Mouse (Mus musculus) left cerebral cortex, adult 2 months (tissue): Measurements from ENCODE around the gene Atp6v0a4. TPM values are rescaled to one million over a fixed set of nuclear protein-coding genes. Genes with fewer than 3 reads are reported as not detected.

Experiments
- DNase-seq, 2 experiments: peaks; one replicate each; pipeline ENCODE4 v3.0.0; 2021 to 2022; ENCODE audit warnings: low spot score in 2 of 2, mixed read lengths in 1 of 2; ENCODE audit errors: extremely low spot score in 1 of 2
- H3K27ac ChIP-seq: fragments of 200-600 bp; 2 replicates; pipeline ENCODE4 v1.8.1; 2022
- H3K4me3 ChIP-seq: fragments of 200-600 bp; 2 replicates; pipeline ENCODE4 v1.8.1; 2022
- CTCF ChIP-seq: fragments of 200-600 bp; IDR thresholded peaks from 2 replicates; pipeline ENCODE4 v1.8.1; 2022; ENCODE audit warnings: antibody characterized with exemption, mild to moderate bottlenecking, moderate library complexity
- intact Hi-C: fragments of 180-260 bp; cut with DNase I; formaldehyde crosslinking; loops from one replicate; pipeline ENCODE4 v1.15.1; 2025
- total RNA-seq, 2 experiments: library from RNA; stranded (reverse); gene quantifications; 2 replicates each; pipeline ENCODE4 v1.2.3; 2021

Gene Atp6v0a4
- total RNA-seq, 2 experiments from 2014 or later, result 2.0 to 2.3 TPM

DNA sequence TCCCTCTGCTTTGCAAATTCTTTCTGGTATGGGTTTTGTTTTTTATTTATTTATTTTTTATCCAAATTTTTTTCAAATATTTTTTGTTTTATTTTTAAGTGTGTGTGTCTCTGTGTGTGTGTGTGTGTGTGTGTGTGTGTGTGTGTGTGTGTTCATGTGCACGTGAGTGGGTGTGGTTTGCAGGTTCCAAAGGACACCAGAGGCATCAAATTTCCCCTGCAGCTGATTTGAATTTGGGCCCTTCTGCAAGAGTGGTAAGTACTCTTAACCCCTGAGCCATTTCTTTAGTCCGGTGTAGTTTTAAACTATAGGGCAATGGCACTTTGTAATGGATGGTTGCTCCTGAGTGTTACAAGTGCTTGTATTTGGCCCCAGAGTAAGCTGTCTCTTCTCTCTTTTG is 96.2 kb downstream of the Atp6v0a4 start:
- no peak for TF ChIP-seq CTCF
- Histone ChIP-seq H3K27ac (no peak overlapping the region), H3K4me3 (no peak overlapping the region)
- intact Hi-C loops, result no loop called here
- no peak for DNase-seq

DNA sequence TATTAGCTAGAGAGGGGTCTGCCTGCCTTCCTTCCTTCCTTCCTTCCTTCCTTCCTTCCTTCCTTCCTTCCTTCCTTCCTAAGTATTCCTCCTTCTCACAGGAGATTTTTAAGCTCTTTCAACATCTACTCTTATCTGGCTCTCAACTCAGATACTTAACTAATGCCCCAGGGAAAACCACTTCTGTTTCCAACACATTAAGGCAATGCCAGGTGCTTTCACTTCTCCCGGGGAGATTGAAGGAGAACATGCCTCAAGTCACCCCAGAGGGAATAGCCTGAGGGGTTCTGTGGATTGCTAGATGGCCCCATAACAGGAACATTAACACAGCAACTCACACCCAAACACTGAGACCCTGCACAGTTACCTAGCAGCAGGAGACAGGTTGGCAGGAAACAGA is 96.6 kb downstream of the Atp6v0a4 start:
- Histone ChIP-seq H3K4me3 (no peak overlapping the region), H3K27ac (no peak overlapping the region)
- DNase-seq, result no peak
- intact Hi-C loops, result no loop called here
- TF ChIP-seq CTCF, result no peak

GRCm38 (mm10) chr6:38023284-38023683 is 101.1 kb downstream of the Atp6v0a4 start:
- H3K4me3 ChIP-seq, result no peak overlapping the region
- DNase-seq, result no peak
- TF ChIP-seq CTCF, result no peak
- H3K27ac ChIP-seq, result no peak overlapping the region
- intact Hi-C loops, result no loop called here

DNA sequence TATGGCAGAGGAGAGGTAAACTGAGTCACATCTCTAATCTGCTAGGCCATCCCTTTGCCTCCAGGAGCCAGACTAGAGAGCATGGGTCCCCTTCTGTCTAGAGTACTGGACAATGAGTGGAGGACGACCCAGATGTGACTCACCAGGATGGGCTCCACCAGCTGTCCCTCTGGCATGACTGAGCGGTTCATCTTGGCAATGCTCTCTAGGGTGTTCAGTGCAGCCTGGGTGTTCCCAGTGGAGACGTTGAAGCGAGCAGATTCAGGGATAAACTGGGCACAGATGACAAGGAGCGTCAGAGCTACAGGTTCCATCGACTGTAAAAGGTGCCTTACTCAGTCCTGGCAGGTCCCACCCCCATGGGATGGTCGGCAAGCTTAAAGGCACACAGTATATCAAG is 103.0 kb downstream of the Atp6v0a4 start:
- TF ChIP-seq CTCF, result no peak
- DNase-seq, result no peak
- H3K4me3 ChIP-seq, result no peak overlapping the region
- intact Hi-C loops, result no loop called here
- no peak overlapping the region for H3K27ac ChIP-seq

DNA sequence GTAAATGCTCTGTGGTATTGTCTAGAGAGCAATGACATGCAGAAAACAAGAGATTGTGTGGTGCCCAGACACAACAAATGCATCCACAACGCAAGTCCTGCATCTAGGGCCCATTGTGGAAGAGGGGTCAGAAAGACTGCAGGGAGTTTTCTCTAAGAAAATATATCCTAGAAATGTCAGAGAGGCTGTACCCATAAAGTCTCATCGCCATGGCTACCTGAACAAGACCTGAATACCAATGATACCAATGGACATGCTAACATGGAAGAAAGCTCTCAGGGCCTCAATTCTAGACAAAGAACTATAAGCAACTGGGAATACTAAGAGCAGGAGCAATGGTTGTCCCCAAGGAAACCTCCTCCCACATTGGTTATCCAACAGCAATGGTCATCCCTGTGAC is 111.6 kb downstream of the Atp6v0a4 start:
- intact Hi-C loops, result no loop called here
- no peak overlapping the region for H3K27ac ChIP-seq
- DNase-seq, result no peak
- H3K4me3 ChIP-seq, result no peak overlapping the region
- no peak for TF ChIP-seq CTCF

DNA sequence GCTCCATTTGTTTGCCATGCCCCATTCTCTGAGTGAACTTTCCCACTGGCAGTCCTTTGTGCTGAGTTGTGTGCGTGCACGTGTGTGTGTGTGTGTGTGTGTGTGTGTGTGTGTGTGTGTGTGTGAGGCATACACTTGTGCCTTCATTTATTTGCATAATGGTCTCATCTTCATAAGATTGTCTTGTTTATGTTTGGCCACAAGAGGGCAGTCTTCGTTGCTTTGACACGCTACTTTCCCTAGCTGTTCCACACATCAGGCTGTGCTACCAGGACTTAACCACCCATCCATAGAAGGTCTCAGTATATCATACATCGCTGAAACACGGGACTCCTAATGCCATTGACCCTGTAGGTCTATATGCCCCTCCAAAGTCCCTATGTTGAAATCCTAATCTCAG is 116.9 kb downstream of the Atp6v0a4 start:
- TF ChIP-seq CTCF, result peak; percentile 55

More for the DNA sequence above, 116.9 kb downstream of the Atp6v0a4 start:
- intact Hi-C loops, result loop anchor here (1.0 to 10.0 kb wide), 4 partner anchors 59 to 317 kb away; no protein-coding TSS in a partner anchor
- DNase-seq, result peak; percentile 26 to 43
- no peak overlapping the region for H3K4me3 ChIP-seq
- H3K27ac ChIP-seq, result no peak overlapping the region

Other genes with a start within 250 kb of the Atp6v0a4 start
- under 1 TPM in 1 of 2 experiments, not detected in 1; 0.14 TPM for gene Svopl, start 77.6 kb downstream of the Atp6v0a4 start, total RNA-seq
- gene Tmem213, start 15.3 kb downstream of the Atp6v0a4 start, total RNA-seq, result not detected
- gene D630045J12Rik, start 129.4 kb upstream of the Atp6v0a4 start, total RNA-seq, result 10 to 100 TPM; 46.0 to 49.9 TPM
- 1 to 10 TPM; 3.2 to 3.4 TPM for gene Zc3hav1l, start 174.7 kb upstream of the Atp6v0a4 start, total RNA-seq
- gene Zc3hav1, start 230.0 kb upstream of the Atp6v0a4 start, total RNA-seq, result 1 to 10 TPM; 2.5 to 3.1 TPM